Mouse (Mus musculus): ENCODE data around the gene Adig. TPM values are rescaled to one million over a fixed set of nuclear protein-coding genes. Genes with fewer than 3 reads are reported as not detected.
A peak's percentile ranks its signal among the peaks of the same experiment; 100 is the strongest.

Adig gene
- polyA plus RNA-seq, 1 experiment = 0.43 TPM

GRCm38 (mm10) chr2:158545266-158545665, 42.9 kb downstream of the Adig start:
- 66% methylated on average over 2 of the region's 2 CpGs for WGBS
- TF ChIP-seq CTCF (IDR thresholded peaks at IDR 0.05; ENCODE audit: borderline replicate concordance, insufficient read depth, low read depth, low read length) (no peak), POLR2A (IDR thresholded peaks at IDR 0.05; ENCODE audit: borderline replicate concordance, insufficient read depth, low read length) (no peak)

DNA sequence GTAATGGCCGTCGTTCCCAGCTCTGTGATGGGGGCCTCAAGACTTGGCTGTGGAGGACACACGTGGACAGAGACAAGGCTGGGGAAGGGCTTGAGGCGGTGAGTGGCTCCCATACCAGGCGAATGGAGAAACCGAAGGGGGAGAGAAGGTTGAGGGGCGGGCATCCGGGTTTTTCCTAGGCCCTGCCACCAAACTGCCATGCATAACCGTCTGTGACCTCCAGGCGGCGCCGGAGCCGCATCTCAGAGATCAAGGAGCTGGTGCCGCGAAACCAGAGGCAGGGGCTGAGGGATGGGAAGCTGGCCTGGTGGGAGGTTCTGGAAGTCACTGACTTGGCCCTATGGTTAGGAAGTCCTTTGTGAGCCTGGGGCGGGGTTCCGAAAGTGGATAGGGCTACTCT, 44.3 kb downstream of the Adig start:
- no peak overlapping the region for H3K27ac ChIP-seq (ENCODE audit: insufficient read depth, low read length)
- H3K4me1 ChIP-seq (ENCODE audit: control insufficient read depth, insufficient read depth, low read length) = no peaks in the 10 kb centered on the region
- no peak overlapping the region for H3K4me3 ChIP-seq (replicated peaks; ENCODE audit: insufficient read depth, low read depth, low read length)
- TF ChIP-seq POLR2A (IDR thresholded peaks at IDR 0.05; ENCODE audit: borderline replicate concordance, insufficient read depth, low read length) = no peak
- TF ChIP-seq CTCF (IDR thresholded peaks at IDR 0.05; ENCODE audit: borderline replicate concordance, insufficient read depth, low read depth, low read length) = peak; percentile 76
- DNase-seq = peak; percentile 52 to 67
- 4% methylated on average over 17 of the region's 17 CpGs for WGBS
- no peaks in the 10 kb centered on the region for H3K27me3 ChIP-seq (ENCODE audit: control insufficient read depth, insufficient read depth, low read length)

More at GRCm38 (mm10) chr2:158545266-158545665, 42.9 kb downstream of the Adig start:
- Histone ChIP-seq H3K27ac (ENCODE audit: insufficient read depth, low read length) (no peak overlapping the region), H3K4me3 (replicated peaks; ENCODE audit: insufficient read depth, low read depth, low read length) (no peak overlapping the region), H3K27me3 (ENCODE audit: control insufficient read depth, insufficient read depth, low read length) (no peaks in the 10 kb centered on the region), H3K4me1 (ENCODE audit: control insufficient read depth, insufficient read depth, low read length) (no peaks in the 10 kb centered on the region)
- no peak for DNase-seq

GRCm38 (mm10) chr2:158550067-158550466, 47.7 kb downstream of the Adig start:
- peak; percentile 58 to 72 for DNase-seq
- H3K27ac ChIP-seq (ENCODE audit: insufficient read depth, low read length) = no peak overlapping the region
- H3K4me3 ChIP-seq (replicated peaks; ENCODE audit: insufficient read depth, low read depth, low read length) = no peak overlapping the region
- WGBS = under 1% methylated on average over 3 of the region's 3 CpGs
- H3K27me3 ChIP-seq (ENCODE audit: control insufficient read depth, insufficient read depth, low read length) = no peaks in the 10 kb centered on the region
- TF ChIP-seq POLR2A (IDR thresholded peaks at IDR 0.05; ENCODE audit: borderline replicate concordance, insufficient read depth, low read length) (no peak), CTCF (IDR thresholded peaks at IDR 0.05; ENCODE audit: borderline replicate concordance, insufficient read depth, low read depth, low read length) (peak; percentile 82)
- H3K4me1 ChIP-seq (ENCODE audit: control insufficient read depth, insufficient read depth, low read length) = no peaks in the 10 kb centered on the region

DNA sequence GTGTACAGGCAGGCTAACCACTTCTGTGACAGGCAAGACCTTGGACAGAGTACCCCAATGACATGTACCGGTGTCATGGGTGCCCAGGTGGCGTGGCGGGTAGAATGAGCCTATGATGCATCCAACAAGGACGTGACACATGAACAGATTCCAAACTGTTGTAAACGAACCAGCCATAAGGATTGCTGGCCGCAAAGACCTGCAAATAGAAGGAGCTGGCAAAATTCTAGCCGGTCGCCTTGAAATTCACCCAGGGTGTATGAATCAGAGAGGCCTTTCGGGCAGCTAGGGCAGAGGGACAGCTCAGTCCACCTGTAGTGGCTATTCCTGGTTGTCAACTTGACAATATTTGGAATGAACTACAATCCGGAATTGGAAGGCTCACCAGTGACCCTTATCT, 52.0 kb downstream of the Adig start:
- Histone ChIP-seq H3K27ac (ENCODE audit: insufficient read depth, low read length) (no peak overlapping the region), H3K4me3 (replicated peaks; ENCODE audit: insufficient read depth, low read depth, low read length) (no peak overlapping the region), H3K27me3 (ENCODE audit: control insufficient read depth, insufficient read depth, low read length) (no peaks in the 10 kb centered on the region), H3K4me1 (ENCODE audit: control insufficient read depth, insufficient read depth, low read length) (peaks cover 3% of the 10 kb centered on the region; the same call in 1 of the 2 replicates)
- no peak for DNase-seq
- 38% methylated on average over 10 of the region's 10 CpGs for WGBS
- TF ChIP-seq CTCF (IDR thresholded peaks at IDR 0.05; ENCODE audit: borderline replicate concordance, insufficient read depth, low read depth, low read length) (no peak), POLR2A (IDR thresholded peaks at IDR 0.05; ENCODE audit: borderline replicate concordance, insufficient read depth, low read length) (no peak)

DNA sequence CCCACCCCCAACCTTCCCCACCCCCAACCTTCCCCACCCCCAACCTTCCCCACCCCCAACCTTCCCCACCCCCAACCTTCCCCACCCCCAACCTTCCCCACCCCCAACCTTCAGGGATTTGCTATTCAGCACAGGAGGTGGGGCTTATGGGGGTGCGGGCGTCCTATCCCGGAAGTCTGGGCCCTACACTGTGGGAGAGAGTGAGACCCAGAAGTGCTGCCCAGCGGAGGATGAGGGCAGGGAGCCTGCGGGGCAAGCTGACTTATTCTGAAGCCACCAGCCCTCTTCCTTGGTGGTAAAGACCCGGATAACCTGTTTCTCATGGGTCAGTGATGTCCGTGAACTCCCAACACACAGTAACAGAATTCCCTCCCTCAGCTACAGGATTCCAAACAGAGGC, 52.8 kb downstream of the Adig start:
- TF ChIP-seq POLR2A (IDR thresholded peaks at IDR 0.05; ENCODE audit: borderline replicate concordance, insufficient read depth, low read length) (no peak), CTCF (IDR thresholded peaks at IDR 0.05; ENCODE audit: borderline replicate concordance, insufficient read depth, low read depth, low read length) (no peak)
- 4% methylated on average over 7 of the region's 7 CpGs for WGBS
- no peak overlapping the region for H3K27ac ChIP-seq (ENCODE audit: insufficient read depth, low read length)

DNA sequence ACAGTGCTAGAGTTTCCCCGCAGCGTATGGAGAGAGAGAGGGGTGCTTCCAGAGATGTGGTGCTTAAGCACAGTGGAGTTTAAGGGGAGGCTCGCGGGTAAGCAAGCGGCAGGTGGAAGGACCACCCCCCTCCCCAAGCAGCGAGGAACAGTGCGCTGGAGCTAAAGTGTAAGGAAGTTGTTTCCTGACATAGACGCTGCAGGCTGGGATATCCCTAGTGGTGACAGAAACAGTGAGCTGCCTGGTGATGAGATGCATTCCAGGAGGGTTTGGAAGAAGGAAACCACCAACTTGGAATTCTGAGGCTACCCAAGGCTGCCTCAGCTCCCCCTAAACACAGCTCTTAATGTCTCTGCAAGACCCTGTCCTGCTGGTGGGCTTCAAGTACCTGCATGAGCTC, 53.4 kb downstream of the Adig start:
- TF ChIP-seq POLR2A (IDR thresholded peaks at IDR 0.05; ENCODE audit: borderline replicate concordance, insufficient read depth, low read length) = no peak
- Histone ChIP-seq H3K4me1 (ENCODE audit: control insufficient read depth, insufficient read depth, low read length) (peaks cover 3% of the 10 kb centered on the region; the same call in 1 of the 2 replicates), H3K27ac (ENCODE audit: insufficient read depth, low read length) (no peak overlapping the region), H3K27me3 (ENCODE audit: control insufficient read depth, insufficient read depth, low read length) (no peaks in the 10 kb centered on the region), H3K4me3 (replicated peaks; ENCODE audit: insufficient read depth, low read depth, low read length) (peak overlapping the region; percentile 17)
- DNase-seq = no peak
- WGBS = 5% methylated on average over 8 of the region's 8 CpGs

More for the DNA sequence above, 52.8 kb downstream of the Adig start:
- H3K4me3 ChIP-seq (replicated peaks; ENCODE audit: insufficient read depth, low read depth, low read length) = no peak overlapping the region
- H3K27me3 ChIP-seq (ENCODE audit: control insufficient read depth, insufficient read depth, low read length) = no peaks in the 10 kb centered on the region
- no peak for DNase-seq
- peaks cover 3% of the 10 kb centered on the region; the same call in 1 of the 2 replicates for H3K4me1 ChIP-seq (ENCODE audit: control insufficient read depth, insufficient read depth, low read length)

GRCm38 (mm10) chr2:158556225-158556624, 53.8 kb downstream of the Adig start:
- Histone ChIP-seq H3K4me1 (ENCODE audit: control insufficient read depth, insufficient read depth, low read length) (peaks cover 3% of the 10 kb centered on the region; the same call in 1 of the 2 replicates), H3K4me3 (replicated peaks; ENCODE audit: insufficient read depth, low read depth, low read length) (peak overlapping the region; percentile 17), H3K27me3 (ENCODE audit: control insufficient read depth, insufficient read depth, low read length) (no peaks in the 10 kb centered on the region), H3K27ac (ENCODE audit: insufficient read depth, low read length) (no peak overlapping the region)
- no peak for TF ChIP-seq POLR2A (IDR thresholded peaks at IDR 0.05; ENCODE audit: borderline replicate concordance, insufficient read depth, low read length)
- peak; percentile 76 for TF ChIP-seq CTCF (IDR thresholded peaks at IDR 0.05; ENCODE audit: borderline replicate concordance, insufficient read depth, low read depth, low read length)
- WGBS = 1% methylated on average over 20 of the region's 20 CpGs
- peak; percentile 64 to 78 for DNase-seq

- Histone ChIP-seq H3K4me1 (ENCODE audit: control insufficient read depth, insufficient read depth, low read length) (peaks cover 3% of the 10 kb centered on the region; the same call in 1 of the 2 replicates), H3K27ac (ENCODE audit: insufficient read depth, low read length) (no peak overlapping the region), H3K27me3 (ENCODE audit: control insufficient read depth, insufficient read depth, low read length) (no peaks in the 10 kb centered on the region), H3K4me3 (replicated peaks; ENCODE audit: insufficient read depth, low read depth, low read length) (no peak overlapping the region)
- TF ChIP-seq CTCF (IDR thresholded peaks at IDR 0.05; ENCODE audit: borderline replicate concordance, insufficient read depth, low read depth, low read length) (no peak), POLR2A (IDR thresholded peaks at IDR 0.05; ENCODE audit: borderline replicate concordance, insufficient read depth, low read length) (no peak)
- 17% methylated on average over 5 of the region's 5 CpGs for WGBS
- no peak for DNase-seq
These were observed 54.3 kb downstream of the Adig start for GRCm38 (mm10) chr2:158556750-158557149.

Other genes starting within 250 kb of the Adig start
- not detected in 2 replicates for gene Bpi, start 244.5 kb upstream of the Adig start, polyA plus RNA-seq (2012; rRNA removed)
- 2.8 and 9.2 TPM in 2 replicates for gene Lbp, start 196.1 kb upstream of the Adig start, polyA plus RNA-seq (2012; rRNA removed)
- 1,048 and 1,100 TPM in 2 replicates for gene Snhg11, start 127.0 kb upstream of the Adig start, polyA plus RNA-seq (2012; rRNA removed)
- gene Ralgapb, start 92.8 kb upstream of the Adig start, polyA plus RNA-seq (2012; rRNA removed) = 53.3 and 54.4 TPM in 2 replicates
- 0.16 and 0.20 TPM in 2 replicates for gene Arhgap40, start 10.2 kb downstream of the Adig start, polyA plus RNA-seq (2012; rRNA removed)
- 218 TPM in 2 replicates for gene Slc32a1, start 108.2 kb downstream of the Adig start, polyA plus RNA-seq (2012; rRNA removed)
- gene Actr5, start 122.3 kb downstream of the Adig start, polyA plus RNA-seq (2012; rRNA removed) = 7.2 and 7.5 TPM in 2 replicates
- 59.8 and 65.2 TPM in 2 replicates for gene Ppp1r16b, start 162.8 kb downstream of the Adig start, polyA plus RNA-seq (2012; rRNA removed)

Measured in cerebellum, adult 2 months (tissue).